Mouse (Mus musculus) cerebellum, adult 9-11 months (tissue): ENCODE results near the gene Gm11559.
"Not testable (repeated sequence)": the region's sequence is repeated elsewhere in the genome, so short reads cannot be mapped to it uniquely, and the experiment has no call there.

ENCODE experiments used
- DNase-seq: peaks from one replicate; pipeline ENCODE4 v3.0.0; 2022

Gm11559 gene

DNA sequence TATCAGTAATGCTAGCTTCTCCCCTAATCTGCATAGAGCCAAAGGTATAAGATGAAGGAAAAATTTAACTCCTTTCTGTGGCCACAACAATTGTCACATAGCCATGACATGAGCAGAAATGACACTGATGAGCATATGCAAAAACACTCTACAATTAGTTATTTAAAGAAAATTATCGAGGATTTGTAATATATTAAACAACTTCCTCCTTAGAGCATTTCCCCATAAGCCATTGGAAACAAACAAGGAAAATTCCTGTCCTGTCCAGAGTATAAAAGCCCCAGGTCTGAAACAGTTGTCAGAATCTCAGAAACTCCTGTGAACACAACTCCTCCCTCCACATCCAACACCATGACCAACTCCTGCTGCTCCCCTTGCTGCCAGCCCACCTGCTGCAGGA lies at the start of gene Gm11559:
Gene Gm11559 (plus strand): TSS at position 301 of the 400 bp plus-strand sequence.
- DNase-seq, result not testable (repeated sequence)

DNA sequence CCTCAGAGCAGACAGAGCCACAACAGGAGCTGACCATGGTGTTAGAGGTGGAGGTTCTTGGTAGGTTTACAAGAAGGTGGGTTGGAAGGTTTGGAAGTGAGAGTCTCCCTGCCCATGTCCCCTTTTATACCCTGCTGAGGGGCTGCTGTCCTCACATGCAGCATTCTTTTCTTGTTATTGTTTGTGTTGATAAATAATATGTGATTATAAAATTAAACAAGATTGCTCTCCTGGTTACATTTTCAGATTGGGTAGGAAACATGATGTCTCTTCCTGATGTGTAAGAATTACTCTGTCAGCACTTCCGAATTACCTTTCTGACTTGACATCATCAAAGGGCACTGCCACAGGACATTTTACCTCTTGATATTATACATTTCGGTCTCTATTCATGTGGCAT lies 48.7 kb upstream of the Gm11559 start, which contains the start of gene Gm11564:
Gene Gm11564 (minus strand): TSS at position 101 of the 400 bp plus-strand sequence.
- DNase-seq, result not testable (repeated sequence)

DNA sequence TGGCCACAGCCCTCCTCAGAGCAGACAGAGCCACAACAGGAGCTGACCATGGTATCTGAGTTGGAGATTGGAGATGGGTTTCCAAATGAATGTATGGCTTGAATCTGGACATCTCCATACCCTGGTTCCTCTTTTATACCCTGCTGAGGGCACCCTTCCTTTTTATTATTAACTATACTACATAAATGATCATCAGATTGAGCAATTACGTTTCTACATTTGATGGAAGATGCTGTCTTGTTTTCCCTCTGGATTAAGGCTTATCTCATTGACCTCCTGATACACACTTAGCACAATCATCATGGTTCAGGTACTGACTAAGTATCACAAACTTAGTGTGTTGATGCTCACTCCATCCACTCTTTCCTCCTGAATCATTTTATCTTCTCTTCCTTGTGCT lies 26.3 kb upstream of the Gm11559 start, which contains the start of gene 2300003K06Rik:
Gene 2300003K06Rik (minus strand): TSS at position 101 of the 400 bp plus-strand sequence.
- no peak for DNase-seq

DNA sequence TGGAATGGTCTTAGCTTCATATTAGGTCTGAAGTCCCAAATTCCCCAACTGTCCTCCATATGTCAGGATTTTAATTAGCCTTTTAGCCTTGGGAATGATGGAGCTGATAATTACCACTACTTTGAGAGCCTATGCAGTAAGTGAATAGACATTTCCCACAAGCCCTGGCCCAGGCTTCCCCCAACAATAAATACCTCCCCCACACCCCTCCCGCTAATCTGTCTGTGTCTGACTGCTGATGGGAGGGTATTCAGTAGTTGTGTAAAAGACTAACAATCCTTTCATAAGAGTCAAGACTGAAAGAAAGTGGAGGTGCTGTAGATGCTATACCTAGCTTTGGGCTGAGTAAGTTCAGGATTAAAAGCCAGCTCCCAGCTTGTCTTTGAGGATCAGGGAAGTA lies 22.1 kb upstream of the Gm11559 start:
- no peak for DNase-seq

DNA sequence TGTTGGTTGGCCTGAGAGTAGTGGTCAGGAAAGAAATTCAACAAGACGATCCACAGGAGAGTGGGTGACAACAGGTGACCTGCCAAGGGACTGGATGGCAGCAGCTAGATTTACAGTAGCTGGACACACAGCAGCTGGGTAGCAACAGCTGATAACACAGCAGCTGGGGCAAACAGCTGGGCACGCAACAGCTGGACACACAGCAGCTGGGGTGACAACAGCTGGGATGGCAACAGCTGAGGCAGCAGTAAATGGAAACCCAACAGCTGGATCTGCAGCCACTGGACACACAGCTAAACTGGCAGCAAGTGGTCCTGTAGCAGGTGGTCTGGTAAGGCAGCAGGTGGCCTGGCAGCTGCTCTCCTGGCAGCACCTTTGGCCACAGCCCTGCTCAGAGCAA lies 17.5 kb upstream of the Gm11559 start:
- DNase-seq, result no peak

DNA sequence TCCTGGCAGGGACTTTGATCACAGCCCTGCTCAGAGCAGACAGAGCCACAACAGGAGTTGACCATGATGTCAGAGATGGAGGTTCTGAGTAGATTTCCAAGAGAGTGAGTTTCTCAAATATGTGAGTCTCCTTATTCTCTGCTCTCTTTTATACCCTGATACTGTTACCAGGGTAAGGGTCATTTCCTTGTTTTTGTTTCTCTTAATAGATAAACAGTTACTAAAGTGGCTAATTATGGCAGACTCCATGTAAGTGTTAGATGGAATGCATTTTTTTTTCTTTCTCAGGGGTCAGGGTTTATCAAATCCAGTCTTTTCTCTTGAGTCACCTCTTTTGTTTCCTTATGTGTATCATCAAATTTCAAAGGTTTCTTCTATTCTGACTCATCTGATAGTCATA lies 12.8 kb upstream of the Gm11559 start, which contains the start of gene Krtap4-16:
Gene Krtap4-16 (minus strand): TSS at position 101 of the 400 bp plus-strand sequence.
- DNase-seq, result no peak

DNA sequence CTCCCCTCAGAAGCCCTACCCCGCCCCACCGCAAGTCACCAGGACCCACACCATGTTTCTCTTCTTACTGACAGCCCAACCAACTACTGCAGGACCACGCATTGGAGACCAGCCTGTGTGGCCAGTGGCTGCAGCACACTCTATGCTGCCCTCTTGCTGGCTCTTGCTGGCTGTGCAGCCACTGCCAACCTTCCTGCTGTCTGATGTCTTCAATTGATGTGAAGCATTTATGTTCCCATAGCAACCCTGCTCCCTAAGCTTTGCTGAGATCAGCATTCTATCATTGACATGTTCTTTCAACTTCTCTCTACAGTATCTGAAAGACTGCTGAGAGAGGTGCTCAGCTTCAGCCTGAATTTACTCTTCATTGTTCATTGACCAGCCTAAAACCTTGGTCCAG lies 10.2 kb upstream of the Gm11559 start:
- DNase-seq, result no peak

DNA sequence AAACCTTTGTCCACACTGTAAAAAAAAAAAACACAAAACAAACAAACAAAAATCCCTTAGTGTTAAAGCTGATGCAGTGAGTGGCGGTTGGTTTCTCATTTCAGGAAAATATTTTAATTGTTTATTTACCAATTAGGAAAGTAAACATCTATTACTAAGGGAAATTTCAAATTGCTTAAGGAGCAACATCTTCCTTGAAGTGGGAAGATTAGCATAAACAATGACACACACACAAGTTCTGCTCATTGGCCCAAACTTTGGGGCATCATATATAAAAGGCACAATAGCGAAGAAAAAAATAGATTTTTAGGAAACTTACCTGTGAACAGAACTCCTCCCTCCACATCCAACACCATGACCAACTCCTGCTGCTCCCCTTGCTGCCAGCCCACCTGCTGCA lies 6.7 kb upstream of the Gm11559 start, which contains the start of gene Gm11568:
Gene Gm11568 (plus strand): TSS at position 301 of the 400 bp plus-strand sequence.
- DNase-seq, result no peak

DNA sequence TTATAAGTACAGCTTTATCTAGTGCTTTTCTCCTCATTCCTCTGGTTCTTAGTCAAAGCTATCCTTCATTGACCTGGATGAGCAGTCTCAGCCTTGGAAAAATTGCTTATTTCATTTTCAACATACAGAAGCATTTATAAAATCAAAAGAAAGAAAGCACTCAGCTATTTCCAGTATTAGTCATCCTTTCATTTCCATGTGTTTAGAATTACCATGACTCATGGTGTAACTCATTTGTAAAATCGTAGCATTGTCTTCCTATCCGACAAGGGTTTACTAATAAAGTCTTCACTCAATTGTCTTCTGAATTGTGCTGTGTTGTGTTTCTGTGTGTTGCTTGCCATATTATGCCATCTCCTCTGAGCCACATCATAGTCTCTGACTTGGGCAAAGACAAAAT lies 5.5 kb upstream of the Gm11559 start:
- no peak for DNase-seq

DNA sequence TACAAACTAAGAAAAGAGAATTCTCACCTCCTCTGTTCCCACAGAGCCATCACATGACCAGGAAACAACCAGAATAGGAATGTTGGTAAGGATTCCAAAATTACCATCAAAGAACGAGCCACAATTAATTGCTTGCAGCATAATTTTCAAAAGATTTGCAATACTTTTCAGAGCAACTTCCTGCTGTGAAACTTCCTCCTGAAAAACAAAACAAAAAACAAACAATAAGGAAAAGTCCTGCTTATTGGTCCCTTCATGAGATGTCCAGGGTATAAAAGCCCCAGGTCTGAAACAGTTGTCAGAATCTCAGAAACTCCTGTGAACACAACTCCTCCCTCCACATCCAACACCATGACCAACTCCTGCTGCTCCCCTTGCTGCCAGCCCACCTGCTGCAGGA lies 8.8 kb downstream of the Gm11559 start, which contains the start of gene Krtap9-1:
Gene Krtap9-1 (plus strand): TSS at position 301 of the 400 bp plus-strand sequence.
- not testable (repeated sequence) for DNase-seq

DNA sequence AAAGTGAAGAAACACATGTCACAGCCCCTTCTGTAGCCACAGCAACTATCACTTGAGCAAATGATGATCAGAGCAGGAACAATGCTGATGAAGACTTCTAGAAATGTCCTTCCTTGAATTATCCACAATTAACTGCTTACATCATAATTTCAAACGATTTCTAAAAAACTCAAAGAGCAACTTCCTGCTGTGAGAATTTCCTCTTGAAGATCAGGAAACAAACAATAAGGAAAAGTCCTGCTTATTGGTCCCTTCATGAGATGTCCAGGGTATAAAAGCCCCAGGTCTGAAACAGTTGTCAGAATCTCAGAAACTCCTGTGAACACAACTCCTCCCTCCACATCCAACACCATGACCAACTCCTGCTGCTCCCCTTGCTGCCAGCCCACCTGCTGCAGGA lies 14.6 kb downstream of the Gm11559 start, which contains the start of gene Gm11567:
Gene Gm11567 (plus strand): TSS at position 301 of the 400 bp plus-strand sequence.
- DNase-seq, result not testable (repeated sequence)

DNA sequence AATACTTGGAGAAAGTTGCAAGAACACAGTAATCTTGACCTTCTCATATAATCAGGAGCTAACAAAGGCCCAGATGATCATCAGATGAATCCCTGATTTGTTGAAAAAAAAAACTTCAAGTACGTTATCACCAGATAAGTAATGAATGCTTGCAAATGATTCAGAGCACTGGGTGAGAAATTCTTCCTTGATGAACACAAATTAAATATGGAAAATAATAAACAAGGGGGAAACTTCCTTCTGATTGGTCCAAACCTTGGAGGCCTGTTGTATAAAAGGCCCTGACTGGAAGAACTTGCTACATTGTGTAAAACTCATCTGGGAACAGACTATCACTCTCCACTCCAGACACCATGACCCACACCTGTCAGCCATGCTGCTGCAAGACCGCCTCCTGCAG lies 43.3 kb downstream of the Gm11559 start, which contains the start of gene Krtap31-1:
Gene Krtap31-1 (plus strand): TSS at position 301 of the 400 bp plus-strand sequence.
- DNase-seq, result no peak

DNA sequence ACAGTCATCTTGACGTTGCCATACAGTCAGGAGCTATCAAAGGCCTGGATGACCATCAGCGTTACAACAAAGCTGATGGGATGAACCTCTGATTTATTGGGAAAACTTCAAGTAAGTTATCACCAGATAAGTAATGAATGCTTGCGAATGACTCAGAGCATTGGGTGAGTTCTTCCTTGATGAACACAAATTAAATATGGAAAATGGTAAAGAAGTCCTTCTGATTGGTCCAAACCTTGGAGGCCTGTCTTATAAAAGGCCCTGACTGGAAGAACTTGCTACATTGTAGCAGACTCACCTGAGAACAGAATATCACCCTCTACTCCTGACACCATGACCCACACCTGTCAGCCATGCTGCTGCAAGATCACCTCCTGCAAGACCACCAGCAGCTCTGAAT lies 50.2 kb downstream of the Gm11559 start, which contains the start of gene Gm11565:
Gene Gm11565 (plus strand): TSS at position 301 of the 400 bp plus-strand sequence.
- DNase-seq, result no peak
